Mouse (Mus musculus): ENCODE results near the gene Dennd1a. TPM values are rescaled to one million over a fixed set of nuclear protein-coding genes. Genes with fewer than 3 reads are reported as not detected.

Dennd1a gene
- polyA plus RNA-seq, 1 experiment from 2014 or later: 18.1 TPM

DNA sequence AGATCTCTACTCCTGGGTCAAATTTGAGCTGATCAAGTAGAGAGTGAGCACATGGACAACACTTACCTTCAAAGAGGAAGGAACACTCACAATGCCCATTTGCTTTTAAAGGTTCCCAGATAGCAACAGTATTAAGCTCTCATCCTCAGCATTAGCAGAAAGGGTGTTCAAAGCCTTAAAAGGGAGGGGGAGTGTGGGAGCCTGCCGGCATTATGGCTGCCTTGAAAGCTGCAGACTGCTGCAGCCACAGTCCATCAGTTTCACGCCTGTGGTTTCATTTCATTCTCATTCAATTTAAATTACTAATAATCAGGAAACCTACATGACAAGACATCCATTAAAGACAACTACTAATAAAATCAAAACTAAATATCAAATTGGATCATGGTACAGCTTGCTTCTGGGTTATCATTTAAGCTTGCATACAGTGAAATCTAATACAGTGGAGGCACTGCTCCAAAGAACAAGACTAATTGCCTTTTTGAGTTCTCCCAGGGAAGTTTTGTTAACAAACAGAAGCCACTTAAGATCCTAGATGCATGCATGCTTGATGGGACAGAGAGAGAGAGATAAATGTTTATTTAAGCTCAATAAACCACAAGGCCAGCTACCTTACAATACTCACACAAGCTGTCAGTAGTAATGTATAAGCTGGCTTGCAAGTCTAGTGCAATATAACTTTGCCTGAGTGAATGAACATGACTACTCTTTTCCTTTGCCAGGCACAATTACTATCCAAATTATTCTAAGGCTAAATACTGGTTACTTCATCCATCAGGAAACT is 192.6 kb downstream of the Dennd1a start:
- 11% methylated on average over 2 of the region's 2 CpGs for WGBS
- H3K27ac ChIP-seq (replicated peaks): peak overlapping the region; percentile 3; the same call in 1 of the 2 replicates
- no peak for ATAC-seq (replicated peaks)
- no peaks in the 10 kb centered on the region for H3K9me3 ChIP-seq
- no peaks in the 10 kb centered on the region for H3K36me3 ChIP-seq
- H3K27me3 ChIP-seq: no peaks in the 10 kb centered on the region
- no peak overlapping the region for H3K4me3 ChIP-seq
- no peak overlapping the region for H3K9ac ChIP-seq (replicated peaks)
- peaks cover 54% of the 10 kb centered on the region for H3K4me1 ChIP-seq
- no peak overlapping the region for H3K4me2 ChIP-seq (replicated peaks)

DNA sequence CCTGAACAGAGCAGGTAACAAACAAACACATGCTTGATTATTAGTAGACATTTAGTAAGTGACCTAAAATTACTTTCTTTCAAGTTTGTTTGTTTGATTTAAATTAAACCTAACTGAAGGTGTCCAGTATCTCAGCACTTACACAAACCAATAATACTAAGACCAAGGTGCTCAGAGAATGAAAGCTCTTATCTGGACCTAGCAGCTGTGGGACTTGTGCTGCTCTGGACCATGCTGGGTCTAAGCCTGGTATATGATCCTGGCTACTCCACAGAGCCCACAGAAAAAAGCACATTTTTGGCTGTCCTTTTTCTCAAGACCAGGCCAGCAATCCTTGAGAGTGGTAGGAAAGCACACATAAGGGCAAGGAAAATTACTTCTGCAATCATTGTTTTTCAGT is 193.2 kb downstream of the Dennd1a start:
- Histone ChIP-seq H3K4me1 (peaks cover 48% of the 10 kb centered on the region), H3K27ac (replicated peaks) (no peak overlapping the region), H3K4me2 (replicated peaks) (no peak overlapping the region), H3K9me3 (no peaks in the 10 kb centered on the region), H3K9ac (replicated peaks) (no peak overlapping the region), H3K4me3 (no peak overlapping the region), H3K36me3 (no peaks in the 10 kb centered on the region), H3K27me3 (no peaks in the 10 kb centered on the region)
- no peak for ATAC-seq (replicated peaks)

DNA sequence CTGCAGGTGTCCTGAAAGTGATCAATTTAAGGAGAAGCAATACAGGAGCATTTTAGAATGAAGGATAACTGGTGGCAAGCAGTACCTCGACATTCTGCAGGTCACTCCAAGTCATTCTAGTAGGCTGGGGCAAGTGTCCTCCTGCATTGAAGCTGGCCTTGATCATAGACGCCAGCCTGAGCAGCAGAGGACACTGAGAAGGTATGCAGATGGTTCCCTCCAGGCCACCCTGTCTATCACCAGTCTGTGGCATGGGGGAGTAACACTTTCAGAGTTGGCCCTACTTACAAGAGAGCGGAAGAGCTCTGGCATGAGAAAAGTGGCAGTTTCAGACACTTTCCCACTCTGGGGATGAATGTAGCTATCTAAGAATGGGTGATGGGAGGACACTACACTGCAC is 193.9 kb downstream of the Dennd1a start:
- H3K27ac ChIP-seq (replicated peaks): no peak overlapping the region
- no peak overlapping the region for H3K9ac ChIP-seq (replicated peaks)
- 74% methylated on average over 3 of the region's 3 CpGs for WGBS
- no peaks in the 10 kb centered on the region for H3K36me3 ChIP-seq
- no peaks in the 10 kb centered on the region for H3K9me3 ChIP-seq
- H3K4me1 ChIP-seq: peaks cover 41% of the 10 kb centered on the region
- H3K4me3 ChIP-seq: no peak overlapping the region
- H3K4me2 ChIP-seq (replicated peaks): no peak overlapping the region
- ATAC-seq (replicated peaks): no peak
- no peaks in the 10 kb centered on the region for H3K27me3 ChIP-seq

DNA sequence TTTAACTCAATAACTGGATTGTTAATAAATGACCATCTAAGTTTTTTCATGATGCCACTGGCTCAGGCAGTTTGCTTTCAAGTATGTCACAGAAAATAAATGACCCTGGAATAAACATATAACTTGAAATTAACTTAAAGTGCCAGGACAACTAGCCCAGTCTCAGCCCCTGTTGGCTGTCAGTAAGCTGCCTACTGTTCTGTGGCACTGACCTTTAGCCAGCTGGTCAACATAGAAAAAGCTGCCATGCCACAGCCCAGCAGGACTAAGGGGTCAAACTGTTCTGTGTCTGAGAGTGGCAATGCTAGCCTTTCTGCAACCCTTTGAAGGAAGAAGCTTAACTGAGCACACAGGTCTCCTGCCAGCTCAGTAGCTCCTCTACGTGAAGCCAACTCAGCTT is 198.8 kb downstream of the Dennd1a start:
- 77% methylated on average over 1 of the region's 1 CpGs for WGBS
- no peak overlapping the region for H3K9ac ChIP-seq (replicated peaks)
- no peaks in the 10 kb centered on the region for H3K36me3 ChIP-seq
- H3K9me3 ChIP-seq: no peaks in the 10 kb centered on the region
- no peaks in the 10 kb centered on the region for H3K4me1 ChIP-seq
- H3K27me3 ChIP-seq: no peaks in the 10 kb centered on the region
- ATAC-seq (replicated peaks): no peak
- no peak overlapping the region for H3K27ac ChIP-seq (replicated peaks)
- no peak overlapping the region for H3K4me2 ChIP-seq (replicated peaks)
- H3K4me3 ChIP-seq: no peak overlapping the region

GRCm38 (mm10) chr2:38085058-38085457 is 202.1 kb downstream of the Dennd1a start:
- H3K27me3 ChIP-seq: no peaks in the 10 kb centered on the region
- H3K4me2 ChIP-seq (replicated peaks): no peak overlapping the region
- no peaks in the 10 kb centered on the region for H3K36me3 ChIP-seq
- no peaks in the 10 kb centered on the region for H3K9me3 ChIP-seq
- no peak for ATAC-seq (replicated peaks)
- no peak overlapping the region for H3K27ac ChIP-seq (replicated peaks)
- WGBS: 94% methylated on average over 2 of the region's 2 CpGs
- no peaks in the 10 kb centered on the region for H3K4me1 ChIP-seq
- no peak overlapping the region for H3K9ac ChIP-seq (replicated peaks)
- no peak overlapping the region for H3K4me3 ChIP-seq

DNA sequence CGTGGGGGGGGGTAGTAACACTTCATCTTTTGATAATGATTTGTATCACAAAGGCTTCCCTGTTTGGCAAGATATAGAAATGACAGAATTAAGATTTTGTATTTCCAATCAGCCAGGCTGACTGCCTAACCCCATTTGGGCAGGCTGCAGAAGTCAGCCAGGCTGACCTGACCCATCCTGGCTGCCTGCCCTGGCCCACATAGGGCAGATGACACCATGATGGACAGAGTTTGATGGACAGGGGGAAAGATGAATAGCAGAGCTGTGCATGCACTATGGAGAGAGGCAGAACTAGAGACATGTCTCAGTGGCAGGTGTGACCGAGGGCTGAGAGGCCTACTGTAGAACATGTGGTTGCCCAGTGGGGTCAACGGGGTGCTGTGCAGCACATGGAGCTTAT is 203.9 kb downstream of the Dennd1a start:
- Histone ChIP-seq H3K4me1 (no peaks in the 10 kb centered on the region), H3K4me2 (replicated peaks) (no peak overlapping the region), H3K9ac (replicated peaks) (no peak overlapping the region), H3K36me3 (no peaks in the 10 kb centered on the region), H3K27me3 (no peaks in the 10 kb centered on the region), H3K9me3 (no peaks in the 10 kb centered on the region), H3K27ac (replicated peaks) (no peak overlapping the region), H3K4me3 (no peak overlapping the region)
- 94% methylated on average over 3 of the region's 3 CpGs for WGBS
- ATAC-seq (replicated peaks): no peak

GRCm38 (mm10) chr2:38074495-38074894 is 212.7 kb downstream of the Dennd1a start:
- Histone ChIP-seq H3K9me3 (no peaks in the 10 kb centered on the region), H3K4me1 (no peaks in the 10 kb centered on the region), H3K9ac (replicated peaks) (no peak overlapping the region), H3K36me3 (no peaks in the 10 kb centered on the region), H3K4me2 (replicated peaks) (no peak overlapping the region), H3K27me3 (no peaks in the 10 kb centered on the region), H3K4me3 (no peak overlapping the region), H3K27ac (replicated peaks) (no peak overlapping the region)
- 20% methylated on average over 2 of the region's 2 CpGs for WGBS
- ATAC-seq (replicated peaks): no peak

DNA sequence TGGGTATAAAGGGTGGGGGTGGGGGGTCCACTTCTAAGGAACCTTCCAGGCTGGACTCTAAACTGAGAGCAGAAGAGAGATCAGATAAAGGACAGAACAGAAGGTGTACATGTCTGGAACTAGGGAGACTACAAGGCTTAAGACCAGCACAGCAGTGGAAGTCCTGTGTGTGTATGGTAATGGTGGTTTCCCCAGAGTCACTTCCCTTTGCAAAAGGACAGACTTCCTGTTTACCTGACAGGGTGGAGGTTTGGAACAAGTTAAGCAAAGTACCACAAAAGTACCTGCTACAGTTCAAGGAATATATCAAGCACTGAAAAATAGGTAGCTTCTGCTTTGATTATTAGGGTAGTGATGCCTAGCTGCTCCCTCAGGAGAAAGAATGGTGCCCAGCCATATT is 215.1 kb downstream of the Dennd1a start:
- H3K4me3 ChIP-seq: no peak overlapping the region
- no peak overlapping the region for H3K27ac ChIP-seq (replicated peaks)
- ATAC-seq (replicated peaks): no peak
- H3K4me2 ChIP-seq (replicated peaks): no peak overlapping the region
- no peak overlapping the region for H3K9ac ChIP-seq (replicated peaks)
- H3K36me3 ChIP-seq: no peaks in the 10 kb centered on the region
- no peaks in the 10 kb centered on the region for H3K9me3 ChIP-seq
- no peaks in the 10 kb centered on the region for H3K27me3 ChIP-seq
- no peaks in the 10 kb centered on the region for H3K4me1 ChIP-seq

- H3K36me3 ChIP-seq: no peaks in the 10 kb centered on the region
- H3K4me2 ChIP-seq (replicated peaks): no peak overlapping the region
- H3K4me1 ChIP-seq: no peaks in the 10 kb centered on the region
- no peak overlapping the region for H3K4me3 ChIP-seq
- no peaks in the 10 kb centered on the region for H3K9me3 ChIP-seq
- no peak overlapping the region for H3K27ac ChIP-seq (replicated peaks)
- H3K27me3 ChIP-seq: no peaks in the 10 kb centered on the region
- WGBS: 85% methylated on average over 2 of the region's 2 CpGs
- no peak for ATAC-seq (replicated peaks)
- H3K9ac ChIP-seq (replicated peaks): no peak overlapping the region
Measured at GRCm38 (mm10) chr2:38068171-38068572, 219.0 kb downstream of the Dennd1a start.

- no peak overlapping the region for H3K27ac ChIP-seq (replicated peaks)
- no peaks in the 10 kb centered on the region for H3K9me3 ChIP-seq
- no peak overlapping the region for H3K4me3 ChIP-seq
- H3K27me3 ChIP-seq: no peaks in the 10 kb centered on the region
- 87% methylated on average over 1 of the region's 1 CpGs for WGBS
- no peak overlapping the region for H3K9ac ChIP-seq (replicated peaks)
- ATAC-seq (replicated peaks): no peak
- H3K36me3 ChIP-seq: no peaks in the 10 kb centered on the region
- no peak overlapping the region for H3K4me2 ChIP-seq (replicated peaks)
- H3K4me1 ChIP-seq: no peaks in the 10 kb centered on the region
Measured at GRCm38 (mm10) chr2:38065914-38066313, 221.3 kb downstream of the Dennd1a start.

DNA sequence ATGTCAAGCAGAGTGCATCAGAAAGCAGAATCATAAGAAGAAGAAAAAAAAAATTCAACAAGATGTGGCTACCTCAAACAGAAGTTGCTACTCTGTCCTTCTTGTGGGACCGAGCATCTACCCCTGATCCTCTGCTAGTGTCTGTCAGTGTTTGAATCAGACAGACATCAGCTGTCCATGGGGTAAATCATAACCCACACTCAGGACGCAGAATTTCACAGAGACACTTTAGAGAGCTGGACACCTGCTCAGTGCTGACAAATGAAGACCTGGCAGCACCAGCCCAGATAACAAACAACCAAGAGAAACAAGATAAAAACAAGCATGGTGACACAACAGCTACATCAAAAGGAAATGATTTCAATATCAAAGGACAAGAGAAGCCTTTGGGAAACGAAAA is 222.9 kb downstream of the Dennd1a start:
- no peak overlapping the region for H3K4me3 ChIP-seq
- H3K36me3 ChIP-seq: no peaks in the 10 kb centered on the region
- H3K27ac ChIP-seq (replicated peaks): no peak overlapping the region
- no peak overlapping the region for H3K4me2 ChIP-seq (replicated peaks)
- no peak for ATAC-seq (replicated peaks)
- no peaks in the 10 kb centered on the region for H3K4me1 ChIP-seq
- 61% methylated on average over 3 of the region's 3 CpGs for WGBS
- H3K9me3 ChIP-seq: no peaks in the 10 kb centered on the region
- no peaks in the 10 kb centered on the region for H3K27me3 ChIP-seq
- no peak overlapping the region for H3K9ac ChIP-seq (replicated peaks)

DNA sequence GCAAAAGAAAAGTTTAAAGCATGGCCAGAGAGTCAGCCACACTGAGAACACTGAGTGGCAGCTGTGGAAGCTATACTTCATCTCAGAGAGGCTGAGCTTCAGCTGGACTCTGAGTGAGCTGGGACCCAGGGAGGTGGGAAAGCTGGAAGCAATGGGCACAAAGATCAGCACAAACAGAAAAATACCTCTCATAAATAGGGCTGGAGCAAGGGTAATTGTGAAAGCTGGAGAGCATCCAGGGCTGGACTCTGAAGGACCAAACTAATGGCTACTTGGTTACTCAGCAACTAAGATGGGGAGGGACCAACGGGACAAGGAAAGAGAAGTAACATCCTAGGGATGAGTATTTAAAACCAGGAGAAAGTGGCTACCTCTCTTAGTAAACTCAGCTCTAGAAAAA is 225.0 kb downstream of the Dennd1a start:
- 74% methylated on average over 1 of the region's 1 CpGs for WGBS
- Histone ChIP-seq H3K4me1 (no peaks in the 10 kb centered on the region), H3K4me3 (no peak overlapping the region), H3K9me3 (no peaks in the 10 kb centered on the region), H3K9ac (replicated peaks) (no peak overlapping the region), H3K27ac (replicated peaks) (no peak overlapping the region), H3K36me3 (no peaks in the 10 kb centered on the region), H3K4me2 (replicated peaks) (no peak overlapping the region), H3K27me3 (no peaks in the 10 kb centered on the region)
- ATAC-seq (replicated peaks): no peak

- no peak for ATAC-seq (replicated peaks)
- H3K27ac ChIP-seq (replicated peaks): no peak overlapping the region
- no peak overlapping the region for H3K4me3 ChIP-seq
- H3K4me2 ChIP-seq (replicated peaks): no peak overlapping the region
- no peak overlapping the region for H3K9ac ChIP-seq (replicated peaks)
- H3K9me3 ChIP-seq: no peaks in the 10 kb centered on the region
- no peaks in the 10 kb centered on the region for H3K36me3 ChIP-seq
- 76% methylated on average over 2 of the region's 2 CpGs for WGBS
- no peaks in the 10 kb centered on the region for H3K4me1 ChIP-seq
- no peaks in the 10 kb centered on the region for H3K27me3 ChIP-seq
Measured at GRCm38 (mm10) chr2:38061474-38061873, 225.7 kb downstream of the Dennd1a start.

All from forebrain, embryonic 15.5 days (tissue).